In genomic region chr12:39086285-39086684, GRCm38 (mm10) we compare ENCODE assay signal across 24 mouse cellular contexts.
DNase-seq lines count a peak whose midpoint lies in the region; ATAC-seq and TF ChIP-seq lines count a peak whose summit lies in the region.
"Had no signal": no experiment of that assay in that cellular context is flagged by ENCODE, and none has a peak within 500 bp of the region (broad histone marks: within the 10 kb centered on the region; RNA-seq: fewer than 3 reads in every experiment).

No protein-coding gene starts in this region.

- H3K9me3 ChIP-seq in forebrain, embryonic 11.5 days (ENCODE audit: control insufficient read depth, low read length), result no peaks in the 10 kb centered on the region
- H3K9me3 ChIP-seq: embryonic facial prominence, embryonic 10.5 days; embryonic facial prominence, embryonic 13.5 days; forebrain, embryonic 13.5 days; heart, embryonic 10.5 days; heart, embryonic 13.5 days; hindbrain, embryonic 12.5 days; hindbrain, embryonic 15.5 days had no signal

- 37% methylated on average over 4 of the region's 4 CpGs for WGBS in cerebellum, adult 2 months
- WGBS in forebrain, embryonic 11.5 days, result 90% methylated on average over 4 of the region's 4 CpGs

- DNase-seq in cerebellum, adult 2 months, result peak; percentile 20 to 46
- no peak for DNase-seq in cerebellum, postnatal 4 days (ENCODE audit: low spot score in 2 of 2)
- DNase-seq in cerebellum, adult 9-11 months, result peak; percentile 57
- DNase-seq in cerebellum, postnatal 14 days, result peak; percentile 12 to 44
- DNase-seq in right cerebral cortex, postnatal 14 days, result no peak
- DNase-seq in forebrain, embryonic 11.5 days (ENCODE audit: low spot score), result no peak
- DNase-seq: adrenal gland, adult 2 months; adrenal gland, postnatal 14 days; embryo, embryonic 11 days; gastrocnemius, postnatal 10 days; gastrocnemius, postnatal 36 days; heart, adult 2 months; kidney, adult 2 months had no signal

- no peak for TF ChIP-seq CTCF in cerebellum, adult 2 months (IDR thresholded peaks at IDR 0.05; ENCODE audit: borderline replicate concordance, insufficient read depth, low read depth, low read length)

- H3K9ac ChIP-seq in forebrain, embryonic 11.5 days (ENCODE audit: low read length), result no peak overlapping the region
- H3K9ac ChIP-seq: embryonic facial prominence, embryonic 13.5 days; forebrain, embryonic 13.5 days; heart, embryonic 13.5 days; hindbrain, embryonic 12.5 days; hindbrain, embryonic 15.5 days had no signal

- H3K4me2 ChIP-seq in forebrain, embryonic 11.5 days (ENCODE audit: low read depth, low read length, severe bottlenecking), result no peak overlapping the region
- H3K4me2 ChIP-seq: embryonic facial prominence, embryonic 13.5 days; forebrain, embryonic 13.5 days; heart, embryonic 13.5 days; hindbrain, embryonic 12.5 days; hindbrain, embryonic 15.5 days had no signal

- no peaks in the 10 kb centered on the region for H3K36me3 ChIP-seq in forebrain, embryonic 11.5 days (ENCODE audit: control insufficient read depth, insufficient read depth, low read length)
- H3K36me3 ChIP-seq: embryonic facial prominence, embryonic 10.5 days; embryonic facial prominence, embryonic 13.5 days; heart, embryonic 10.5 days; heart, embryonic 13.5 days; hindbrain, embryonic 12.5 days; hindbrain, embryonic 15.5 days had no signal

- H3K27me3 ChIP-seq in cerebellum, adult 2 months (ENCODE audit: control insufficient read depth, insufficient read depth, low read length), result no peaks in the 10 kb centered on the region
- H3K27me3 ChIP-seq in forebrain, embryonic 11.5 days (ENCODE audit: control insufficient read depth, insufficient read depth, low read length), result no peaks in the 10 kb centered on the region
- H3K27me3 ChIP-seq: embryonic facial prominence, embryonic 13.5 days; forebrain, embryonic 13.5 days; heart, embryonic 13.5 days; hindbrain, embryonic 12.5 days; hindbrain, embryonic 15.5 days had no signal

- no peak for TF ChIP-seq POLR2A in cerebellum, adult 2 months (IDR thresholded peaks at IDR 0.05; ENCODE audit: borderline replicate concordance, insufficient read depth, low read length)

- no peaks in the 10 kb centered on the region for H3K4me1 ChIP-seq in cerebellum, adult 2 months (ENCODE audit: control insufficient read depth, insufficient read depth, low read length)
- no peaks in the 10 kb centered on the region for H3K4me1 ChIP-seq in forebrain, embryonic 11.5 days (replicated peaks; ENCODE audit: control insufficient read depth, insufficient read depth, low read length)
- H3K4me1 ChIP-seq: embryonic facial prominence, embryonic 10.5 days; embryonic facial prominence, embryonic 13.5 days; forebrain, embryonic 13.5 days; heart, embryonic 10.5 days; heart, embryonic 13.5 days; hindbrain, embryonic 12.5 days; hindbrain, embryonic 15.5 days had no signal

- no peak for ATAC-seq in forebrain, embryonic 11.5 days (replicated peaks; ENCODE audit: low FRiP score)
- ATAC-seq: CD4-positive, CD25-positive, alpha-beta regulatory T cell, adult 4 months; forebrain, embryonic 13.5 days; forebrain, embryonic 16.5 days; intestine, postnatal 0 days had no signal

- no peak overlapping the region for H3K4me3 ChIP-seq in cerebellum, adult 2 months (replicated peaks; ENCODE audit: insufficient read depth, low read depth, low read length)
- no peak overlapping the region for H3K4me3 ChIP-seq in forebrain, embryonic 11.5 days (ENCODE audit: low read depth, low read length)
- H3K4me3 ChIP-seq: embryonic facial prominence, embryonic 10.5 days; embryonic facial prominence, embryonic 13.5 days; erythroblast, embryonic 14.5 days; forebrain, embryonic 13.5 days; heart, adult 2 months; heart, embryonic 10.5 days; heart, embryonic 13.5 days; hindbrain, embryonic 12.5 days; hindbrain, embryonic 15.5 days had no signal

- H3K27ac ChIP-seq in cerebellum, adult 2 months (ENCODE audit: insufficient read depth, low read length), result no peak overlapping the region
- no peak overlapping the region for H3K27ac ChIP-seq in forebrain, embryonic 11.5 days (ENCODE audit: low read depth, low read length)
- H3K27ac ChIP-seq: embryonic facial prominence, embryonic 10.5 days; embryonic facial prominence, embryonic 13.5 days; forebrain, embryonic 13.5 days; heart, adult 2 months; heart, embryonic 10.5 days; heart, embryonic 13.5 days; hindbrain, embryonic 12.5 days; hindbrain, embryonic 15.5 days had no signal

Comparison
In these comparisons a context has a peak if more than half of its experiments do, and no peak if none do; other contexts are left out.
1. DNase-seq: peak in cerebellum, adult 2 months (2 of 2), cerebellum, adult 9-11 months (single experiment) and cerebellum, postnatal 14 days (2 of 2); none in cerebellum, postnatal 4 days (0 of 2), right cerebral cortex, postnatal 14 days (single experiment) and forebrain, embryonic 11.5 days (single experiment).